Mouse (Mus musculus): ENCODE results near the gene Lnx1.

Lnx1 gene

DNA sequence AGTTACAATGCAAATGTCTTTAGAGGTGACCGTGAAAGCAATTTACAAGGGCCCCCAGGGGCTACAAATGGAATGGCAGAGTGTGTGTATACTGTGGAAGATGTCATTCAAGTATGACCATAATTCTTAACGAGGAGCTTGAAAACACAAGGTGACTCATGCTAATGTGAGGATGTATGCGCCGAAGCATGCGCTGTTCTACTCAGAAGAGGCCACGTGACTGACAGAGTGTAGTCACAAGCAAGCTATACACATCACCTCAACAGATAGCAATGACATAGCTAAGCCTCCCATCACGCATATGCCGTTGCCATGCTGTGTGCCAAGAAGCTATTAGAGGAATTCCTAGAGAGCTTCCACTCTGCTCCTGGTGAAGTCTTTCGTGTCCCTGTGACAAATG, 5.2 kb downstream of the Lnx1 start:
- DNase-seq (ENCODE audit: low spot score): no peak

DNA sequence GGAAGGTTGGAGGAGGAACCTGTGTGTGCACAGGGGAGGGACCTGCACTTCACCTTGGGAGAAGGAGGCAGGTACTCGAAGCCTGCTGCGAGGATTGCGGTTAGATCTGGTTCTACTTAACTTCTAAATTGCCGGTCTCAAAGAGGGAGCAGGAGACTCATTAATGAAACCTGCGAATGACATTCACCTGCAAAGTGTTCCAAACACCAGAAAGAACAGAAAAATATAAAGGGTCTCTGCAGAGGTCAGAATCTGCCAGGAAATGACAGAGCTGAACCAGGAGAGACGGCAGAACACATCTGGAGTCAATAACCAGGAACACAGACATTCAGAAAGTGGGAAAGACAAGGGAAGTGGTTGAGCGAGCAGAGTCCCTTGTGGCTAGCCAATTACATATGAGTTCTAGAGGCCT, 8.3 kb downstream of the Lnx1 start:
- no peak for DNase-seq (ENCODE audit: low spot score)

DNA sequence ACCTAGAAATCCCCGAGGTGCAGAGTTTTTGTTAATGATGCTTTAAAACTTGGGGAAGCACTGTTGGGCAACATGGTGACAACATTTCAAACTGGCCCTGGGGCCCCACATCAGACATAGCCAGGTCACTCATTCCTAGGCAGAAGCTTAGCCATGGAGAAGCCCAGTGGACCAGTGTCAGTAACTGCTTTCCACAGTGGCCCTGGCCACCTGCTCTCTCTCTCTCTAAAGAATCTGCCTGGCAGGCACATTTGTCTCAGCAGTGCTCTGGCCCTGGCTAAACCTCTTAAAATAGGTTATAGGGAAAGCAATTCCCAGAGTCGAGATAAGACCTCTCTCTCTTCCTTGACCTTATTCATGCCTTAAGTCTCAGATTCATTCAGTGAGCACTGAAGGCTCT, 8.9 kb downstream of the Lnx1 start:
- no peak for DNase-seq (ENCODE audit: low spot score)

DNA sequence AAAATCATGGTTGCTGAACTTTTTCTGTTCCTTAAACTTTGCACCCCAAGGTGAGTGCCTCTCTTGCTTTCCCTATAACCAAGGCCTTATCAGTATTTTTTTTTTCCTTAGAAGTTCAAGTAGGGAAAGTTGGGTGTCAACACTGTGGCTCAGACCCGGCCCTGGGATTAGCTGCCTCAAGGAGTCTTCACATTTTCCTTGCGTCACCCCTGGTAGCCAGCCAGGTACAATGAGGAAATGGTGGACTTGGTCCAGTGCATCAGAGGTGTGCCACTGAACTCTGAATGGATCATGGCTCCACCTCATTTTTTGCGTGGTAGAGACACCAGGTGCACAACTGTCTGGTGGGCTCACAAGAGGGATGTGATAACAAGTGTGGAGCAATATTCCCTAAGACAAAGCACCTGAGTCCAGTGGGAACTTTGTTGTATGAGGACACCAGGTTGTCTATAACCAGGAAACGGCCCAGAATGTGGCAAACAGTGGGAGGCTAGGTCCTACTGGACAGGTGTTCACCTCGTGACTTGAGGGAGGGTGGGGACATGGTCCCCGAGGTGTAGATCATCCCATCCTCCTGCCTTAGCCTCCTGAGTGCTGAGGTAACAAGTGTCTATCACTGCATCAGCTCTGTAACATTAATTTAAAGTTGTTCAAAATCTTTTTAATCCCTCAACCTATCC, 10.2 kb downstream of the Lnx1 start:
- DNase-seq (ENCODE audit: low spot score): no peak

DNA sequence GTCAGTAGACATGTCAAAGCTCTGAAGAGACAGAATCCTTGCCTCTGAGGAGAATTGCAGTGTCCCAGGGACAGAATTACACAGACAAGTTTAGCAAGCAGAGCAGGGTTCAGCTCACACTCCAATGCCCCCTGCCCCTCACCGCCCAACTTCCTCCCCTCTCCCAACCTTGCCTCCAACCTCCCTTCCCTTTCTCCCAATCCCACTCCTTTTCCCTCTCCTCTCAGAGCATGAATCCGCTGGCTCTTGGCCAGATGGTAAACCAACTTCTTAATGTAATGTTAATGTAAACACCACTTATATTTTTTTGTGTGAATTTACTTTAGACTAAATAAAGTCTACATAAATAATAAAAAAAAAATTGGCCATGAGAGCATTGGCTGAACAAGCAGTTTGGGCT, 13.9 kb downstream of the Lnx1 start:
- no peak for DNase-seq (ENCODE audit: low spot score)

DNA sequence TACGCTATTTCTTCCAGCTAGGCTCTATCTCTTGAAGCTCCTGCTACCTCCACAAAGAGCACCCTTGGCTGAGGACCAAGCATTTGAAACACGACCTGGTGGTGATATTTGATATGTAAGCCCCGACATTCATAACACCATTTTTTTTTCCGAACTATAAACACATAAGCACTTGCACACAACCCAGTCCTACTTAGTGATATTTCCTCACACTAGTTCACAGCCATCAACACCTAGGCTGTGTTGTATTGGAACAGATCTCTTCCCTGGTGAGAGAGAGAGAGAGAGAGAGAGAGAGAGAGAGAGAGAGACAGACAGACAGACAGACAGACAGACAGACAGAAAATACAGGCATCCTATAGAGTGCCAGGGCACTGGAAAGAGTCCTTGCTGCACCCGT, 17.8 kb downstream of the Lnx1 start:
- no peak for DNase-seq (ENCODE audit: low spot score)

DNA sequence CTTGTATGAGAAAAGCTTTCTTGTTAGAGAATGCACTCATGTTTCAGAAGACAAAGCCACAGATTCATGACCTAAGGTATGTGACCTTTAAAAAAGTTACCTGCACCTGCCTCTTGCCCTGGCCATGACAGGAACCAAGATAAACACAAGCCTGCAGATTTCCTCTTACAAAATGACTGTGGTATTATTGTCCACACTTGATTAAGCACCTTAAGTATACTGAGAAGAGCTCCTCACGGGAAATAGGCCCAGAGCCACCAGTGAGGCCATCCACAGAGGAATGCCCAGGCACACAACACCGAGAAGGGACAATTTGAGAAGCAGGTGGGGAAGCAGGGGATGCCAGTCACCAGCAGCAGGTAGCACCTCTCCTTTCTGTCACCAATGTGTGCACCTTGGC, 18.9 kb downstream of the Lnx1 start:
- DNase-seq (ENCODE audit: low spot score): no peak

DNA sequence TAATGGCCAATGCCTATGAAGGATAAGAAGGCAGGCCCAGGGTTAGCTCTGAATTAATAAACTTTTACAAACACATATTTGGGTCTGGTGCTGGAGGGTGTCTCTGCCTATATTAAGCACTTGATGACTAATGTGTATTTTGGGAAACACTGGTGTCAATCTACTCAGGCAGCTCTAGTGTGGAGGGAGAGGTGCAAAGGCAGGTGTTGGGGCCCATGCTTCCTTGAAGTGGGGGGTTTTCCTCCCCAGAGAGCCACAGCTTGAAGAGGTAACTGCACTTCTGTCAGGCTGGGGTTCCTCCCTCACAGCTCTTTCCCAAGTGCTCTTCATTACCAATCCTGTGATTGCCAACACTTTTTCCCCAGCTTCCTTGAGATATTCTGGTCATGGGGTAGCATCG, 20.0 kb downstream of the Lnx1 start:
- no peak for DNase-seq (ENCODE audit: low spot score)

DNA sequence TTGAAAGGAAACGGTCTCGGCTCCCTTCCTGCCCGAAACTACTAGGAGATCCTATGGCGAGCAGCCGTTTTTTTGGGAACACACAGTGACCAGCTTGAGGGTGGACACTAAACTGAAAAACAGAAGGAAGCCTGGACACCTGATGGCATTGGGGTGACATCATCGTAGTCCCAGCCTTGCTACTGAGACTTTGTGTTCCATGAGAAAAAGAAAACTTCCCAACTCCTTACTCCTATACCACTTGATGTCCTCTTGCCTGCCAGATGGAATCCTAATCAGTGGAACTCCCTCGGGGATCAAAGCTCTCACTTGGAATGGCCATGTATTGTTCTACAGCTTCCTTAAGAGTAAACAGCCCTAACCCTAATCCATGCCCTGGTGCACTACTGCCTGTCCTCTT, 23.1 kb downstream of the Lnx1 start:
- no peak for DNase-seq (ENCODE audit: low spot score)

DNA sequence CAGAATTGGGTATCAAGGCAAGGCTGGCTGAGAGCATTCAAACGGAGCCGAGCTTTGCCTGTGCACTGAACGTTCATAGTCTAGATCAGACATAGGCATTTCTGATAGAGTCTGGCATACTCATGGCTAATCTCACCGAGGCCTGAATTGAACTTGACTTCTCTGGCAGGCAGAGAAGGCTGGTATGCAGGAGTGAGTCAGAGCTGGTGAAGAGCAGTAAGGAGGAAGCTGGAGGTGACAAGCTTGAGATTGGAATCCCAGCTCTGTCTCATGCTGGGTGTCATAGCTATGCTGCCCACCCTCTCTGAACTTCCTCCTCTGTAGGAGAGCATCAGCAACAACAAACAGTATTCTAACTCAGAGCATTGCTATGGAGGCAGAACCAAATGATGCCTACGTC, 24.0 kb downstream of the Lnx1 start:
- DNase-seq (ENCODE audit: low spot score): no peak

DNA sequence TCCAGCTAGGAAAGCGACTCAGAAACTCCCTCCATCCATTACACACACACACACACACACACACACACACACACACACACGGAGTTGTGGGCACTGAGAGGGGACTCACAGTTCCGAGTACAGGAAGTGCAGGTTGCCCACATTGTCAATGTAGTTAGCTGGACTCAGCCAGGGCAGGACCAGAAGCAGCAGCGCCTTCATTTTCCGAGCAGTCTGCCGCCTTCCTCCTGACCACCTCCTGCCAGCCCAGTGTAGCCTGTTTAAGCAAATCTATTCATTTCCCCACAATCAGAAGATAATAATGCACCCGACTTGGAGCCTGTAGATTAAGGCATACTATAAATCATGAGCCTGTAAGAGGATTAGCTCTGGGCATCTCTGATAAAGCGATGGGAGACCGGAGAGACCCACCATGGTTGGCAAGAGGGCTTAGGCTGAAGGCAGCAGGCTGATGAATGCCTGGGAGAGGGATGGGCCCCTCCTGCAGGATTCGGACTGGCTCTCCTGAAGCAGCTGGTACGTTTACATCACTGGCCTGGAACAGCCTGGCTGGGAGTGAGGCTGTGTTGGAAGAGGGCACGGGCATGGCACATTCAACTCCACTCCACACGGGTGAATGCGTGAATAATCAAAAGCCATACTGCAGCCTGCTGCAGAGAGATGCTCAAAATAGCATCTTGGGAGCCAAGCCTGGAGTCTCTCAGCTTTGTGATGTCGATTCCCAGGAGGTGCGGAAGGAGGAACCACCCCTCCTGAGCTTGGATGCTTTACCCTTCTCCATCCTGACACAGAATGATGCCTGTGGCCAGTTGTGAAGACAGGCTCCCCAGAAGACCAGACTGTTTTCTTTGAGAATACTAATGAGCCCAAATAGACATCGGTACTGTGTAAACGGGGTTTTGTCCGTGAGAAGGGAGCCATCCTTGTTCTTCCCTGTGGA, 25.0 kb downstream of the Lnx1 start:
- DNase-seq (ENCODE audit: low spot score): no peak

DNA sequence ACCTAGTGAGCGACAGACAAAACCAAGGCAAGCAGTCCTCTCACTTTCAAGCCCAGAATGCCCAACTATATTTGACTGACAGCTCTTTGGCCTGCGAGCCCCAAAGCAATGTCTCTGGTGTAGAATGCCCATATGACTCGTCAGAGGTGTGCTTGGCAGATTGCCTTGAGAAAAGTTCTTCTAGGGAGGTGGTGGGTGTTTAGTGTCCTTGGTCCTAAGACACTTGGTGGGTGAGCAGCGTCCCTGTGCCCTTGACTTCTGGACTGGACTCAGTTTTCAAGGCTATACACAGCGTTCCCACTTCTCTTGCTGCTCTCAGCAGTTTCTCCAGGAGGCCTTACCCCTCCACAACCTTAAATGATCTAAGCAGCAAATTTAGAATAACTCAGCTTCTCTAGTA, 30.2 kb downstream of the Lnx1 start:
- DNase-seq (ENCODE audit: low spot score): no peak

DNA sequence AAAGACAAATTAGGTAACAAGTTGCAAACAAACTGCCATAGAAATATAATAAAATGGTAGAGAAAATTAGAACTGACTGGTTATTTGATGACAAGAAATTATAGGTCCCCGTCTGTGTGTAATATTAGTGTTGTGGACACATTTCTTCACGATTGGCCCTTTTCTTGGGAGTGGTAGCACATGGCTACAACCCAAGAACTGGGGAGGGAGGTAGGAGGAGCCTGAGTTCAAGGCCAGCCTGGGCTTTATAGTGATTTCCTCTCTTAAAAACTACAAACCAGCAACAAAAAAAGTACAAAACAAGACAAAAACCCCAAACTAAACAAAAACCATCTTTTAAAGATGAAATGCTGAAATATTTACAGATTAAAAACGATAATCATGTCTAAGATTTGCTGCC, 31.8 kb downstream of the Lnx1 start:
- DNase-seq (ENCODE audit: low spot score): no peak

DNA sequence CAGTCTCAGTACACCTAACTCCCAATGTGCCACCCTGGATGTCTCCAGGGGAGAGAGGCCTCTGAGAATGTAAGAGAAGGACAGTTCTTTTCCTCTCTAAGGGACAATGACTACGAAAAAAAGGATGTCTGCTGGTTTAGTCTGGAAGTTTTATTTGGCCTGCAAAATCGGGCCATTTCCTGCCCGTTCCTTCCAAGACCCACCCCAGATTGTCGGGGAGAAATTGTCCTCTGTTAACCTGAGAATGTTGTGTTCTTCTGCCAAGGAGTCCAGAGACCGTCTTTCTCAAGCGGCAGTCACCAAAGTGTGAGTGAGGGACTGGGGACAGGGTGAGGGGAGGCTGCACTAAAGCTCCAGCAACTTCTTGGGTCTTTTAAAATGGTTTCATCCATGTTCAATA, 32.8 kb downstream of the Lnx1 start:
- no peak for DNase-seq (ENCODE audit: low spot score)

DNA sequence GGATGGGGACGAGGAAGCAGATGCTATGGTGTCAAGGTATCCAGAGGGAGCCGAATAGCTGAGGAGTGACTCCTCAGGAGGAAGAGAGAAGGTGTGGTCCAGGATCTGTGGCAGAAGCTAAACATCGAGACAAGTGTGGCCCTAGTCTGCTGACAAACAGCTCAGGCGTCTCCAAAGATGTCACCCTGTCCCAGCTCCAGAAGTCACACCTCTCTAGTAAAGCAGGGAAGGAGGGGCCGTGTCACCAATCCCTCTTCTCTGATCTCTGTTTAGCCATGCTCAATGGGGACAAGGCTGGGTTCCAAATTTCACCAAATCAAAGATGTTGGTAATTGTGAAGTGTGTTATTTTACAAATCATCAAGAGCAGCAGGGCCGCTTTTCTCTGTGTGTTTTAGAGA, 33.8 kb downstream of the Lnx1 start:
- no peak for DNase-seq (ENCODE audit: low spot score)

DNA sequence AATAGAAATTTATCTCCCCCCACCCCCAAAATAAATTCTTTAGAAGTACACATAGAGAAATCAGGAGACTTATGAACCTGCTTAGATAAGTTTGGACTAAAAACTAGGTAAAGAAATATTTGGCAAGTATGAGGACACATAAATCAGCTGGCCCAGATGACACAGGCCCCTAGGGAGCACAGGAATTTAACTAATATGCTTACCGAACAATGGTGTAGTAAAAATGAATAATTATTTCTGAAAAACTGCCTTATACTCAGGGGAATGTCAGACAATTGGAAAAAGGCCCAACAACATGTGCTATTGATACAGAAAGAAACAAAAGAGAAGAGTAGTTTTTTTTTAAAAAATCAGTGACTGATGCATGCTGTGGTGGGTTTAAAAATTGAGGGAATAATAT, 40.1 kb downstream of the Lnx1 start:
- DNase-seq (ENCODE audit: low spot score): no peak

DNA sequence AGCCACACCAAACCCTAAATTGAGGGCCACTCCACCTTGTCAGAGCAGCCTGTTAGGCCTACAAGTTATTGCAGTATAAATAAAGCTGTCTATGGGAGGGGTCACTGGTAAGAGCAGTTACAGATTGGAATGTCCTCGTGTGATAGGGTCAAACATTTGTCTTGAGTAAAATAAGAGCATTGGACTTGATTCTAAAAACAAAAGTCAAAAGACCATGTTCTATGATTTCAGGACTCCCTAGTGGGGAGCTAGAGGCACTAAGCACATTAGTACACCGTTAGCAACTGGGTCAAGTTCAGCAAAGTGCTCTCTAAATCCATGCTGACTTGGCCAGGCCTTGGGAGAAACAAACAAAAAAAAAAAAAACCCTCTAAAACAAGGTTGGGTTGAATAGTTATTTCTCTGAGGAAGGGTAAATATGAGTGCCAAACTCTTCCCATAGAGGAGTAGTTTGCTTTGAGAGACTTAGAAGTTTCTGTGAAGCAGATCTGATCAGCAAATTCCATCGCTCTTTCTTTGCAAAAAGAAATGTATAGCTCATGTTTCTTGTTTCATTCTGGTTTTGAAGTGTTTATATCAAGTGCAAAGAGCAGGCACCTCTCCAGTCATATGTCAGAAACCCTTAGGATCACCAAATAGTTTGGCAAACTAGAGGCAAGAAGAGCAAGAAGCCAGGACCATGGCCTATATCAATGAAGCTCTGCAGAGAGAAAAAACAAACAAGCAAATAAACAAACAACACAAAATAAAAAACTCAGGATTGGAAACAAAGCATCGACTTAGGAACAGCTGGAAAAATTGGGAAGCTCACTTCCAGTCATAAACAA, 40.8 kb downstream of the Lnx1 start:
- DNase-seq (ENCODE audit: low spot score): no peak

DNA sequence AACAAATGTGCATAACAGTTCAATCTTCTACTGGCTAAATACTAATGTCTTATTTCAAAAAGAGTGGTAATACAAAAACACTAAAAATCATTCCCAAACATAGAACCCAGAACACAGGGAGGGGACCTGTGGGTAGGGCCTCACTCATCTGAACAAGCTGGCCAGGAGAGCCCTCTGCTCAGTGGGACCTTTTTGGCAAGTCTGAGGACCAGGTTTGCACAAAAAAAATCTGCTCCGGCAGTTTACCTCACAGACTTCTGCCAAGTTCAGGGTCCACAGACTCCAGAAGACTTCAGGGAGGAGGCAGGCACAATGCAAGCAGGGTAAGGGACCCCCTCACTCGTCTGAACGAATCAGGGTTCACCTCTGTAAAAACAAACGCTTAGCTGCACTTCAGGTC, 42.9 kb downstream of the Lnx1 start:
- DNase-seq (ENCODE audit: low spot score): no peak

DNA sequence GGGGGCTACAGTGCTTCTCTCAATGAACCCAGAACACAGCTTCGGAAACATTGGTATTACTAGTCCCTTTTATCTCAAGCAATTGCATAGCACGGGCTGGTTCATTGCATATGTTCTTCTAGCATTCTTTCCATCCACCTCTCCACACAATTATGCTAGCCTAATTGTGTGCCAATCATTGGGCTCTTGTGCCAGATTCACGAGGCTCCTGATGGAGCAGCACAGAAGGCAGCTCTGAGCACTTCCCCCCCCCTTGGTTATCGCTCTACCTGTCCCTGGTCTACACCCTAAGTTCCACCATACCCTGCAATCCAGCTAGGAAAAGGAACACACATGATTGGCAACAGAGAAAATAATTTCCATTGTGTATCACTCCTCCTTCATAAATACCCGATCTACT, 43.4 kb downstream of the Lnx1 start:
- no peak for DNase-seq (ENCODE audit: low spot score)

DNA sequence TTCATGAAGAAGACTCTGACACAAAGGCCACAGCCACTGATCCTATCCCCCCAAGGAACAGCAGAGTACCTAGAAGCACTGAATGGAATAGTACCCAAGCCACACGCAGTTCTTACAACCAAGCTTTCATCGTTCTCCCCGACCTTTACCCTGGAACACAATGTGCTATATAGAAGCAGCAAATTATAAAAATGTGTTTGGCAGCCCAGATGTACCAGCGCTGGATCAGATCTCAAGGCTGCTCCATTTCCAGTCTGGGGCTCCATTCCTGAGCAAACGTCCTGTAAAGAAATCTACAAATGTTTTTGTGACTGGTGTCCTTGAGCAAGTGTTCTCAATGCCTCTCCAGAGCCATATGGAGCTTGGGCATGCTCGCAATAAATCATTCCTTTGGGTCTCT, 44.8 kb downstream of the Lnx1 start:
- no peak for DNase-seq (ENCODE audit: low spot score)

DNA sequence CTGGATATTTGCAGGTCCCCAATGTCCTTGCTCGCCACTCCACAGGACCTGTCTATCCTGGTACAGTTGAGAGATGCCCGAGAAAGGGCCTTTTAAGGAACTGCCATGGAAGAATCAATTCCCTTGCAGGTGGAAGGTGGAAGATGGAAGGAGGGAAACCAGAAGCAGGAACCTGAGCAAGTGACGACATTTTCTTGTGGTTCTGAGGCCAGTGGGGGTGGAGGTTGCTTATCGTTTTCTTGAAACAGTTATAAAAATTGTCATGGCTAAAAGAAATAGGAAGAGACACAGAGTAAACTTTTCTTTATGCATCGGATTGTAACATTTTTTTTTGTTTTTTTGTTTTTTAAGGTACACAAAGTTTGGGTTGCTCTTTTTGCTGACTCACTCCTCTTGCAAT, 46.3 kb downstream of the Lnx1 start:
- no peak for DNase-seq (ENCODE audit: low spot score)

DNA sequence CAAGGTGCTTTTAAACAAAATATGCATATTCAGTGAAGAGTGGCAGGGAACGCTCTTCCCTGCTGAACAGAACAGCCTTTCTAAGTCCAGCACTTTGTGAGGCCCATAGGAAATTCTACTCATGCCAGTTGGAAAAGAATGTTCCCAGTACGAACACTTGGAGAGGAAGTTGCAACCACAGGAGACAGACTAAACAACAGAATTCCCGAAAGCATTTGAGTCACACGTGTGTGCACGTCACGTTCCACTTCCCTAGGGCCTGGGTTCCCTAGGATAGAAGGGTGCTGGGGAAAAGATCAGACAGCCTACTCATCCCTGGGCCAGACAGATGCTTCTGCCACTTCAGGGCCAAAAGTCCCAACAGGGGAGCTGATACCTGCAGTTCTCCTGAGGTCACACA, 48.2 kb downstream of the Lnx1 start:
- DNase-seq (ENCODE audit: low spot score): no peak

DNA sequence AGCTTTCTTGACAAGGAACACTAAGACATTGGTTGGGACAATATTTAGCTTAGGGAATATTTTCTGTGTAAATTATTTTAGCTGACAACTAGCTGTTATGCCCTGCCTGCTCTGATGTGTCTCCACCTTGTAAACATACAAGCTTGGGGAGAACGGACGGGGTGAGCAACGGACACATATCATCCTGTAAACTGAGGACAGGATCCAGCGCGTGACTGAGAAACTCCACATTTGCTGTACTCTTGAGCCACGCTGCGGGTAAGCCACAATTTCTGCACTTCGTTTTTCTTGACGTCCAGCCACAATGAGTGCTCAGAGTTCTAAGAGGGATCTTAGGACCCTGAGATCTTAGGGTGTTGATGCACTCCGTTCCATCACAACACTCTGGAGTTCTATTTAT, 48.9 kb downstream of the Lnx1 start:
- no peak for DNase-seq (ENCODE audit: low spot score)

Data from T-cell, adult 2 months (primary cell).